Mouse (Mus musculus) embryo, embryonic 10 days (tissue): ENCODE measurements around the gene Snx30.

ENCODE experiments used
- DNase-seq: peaks from one replicate; pipeline ENCODE4 v3.0.0-alpha.2; 2015; ENCODE audit warnings: low spot score

Snx30 gene

GRCm38 (mm10) chr4:59907657-59908230, 102.1 kb downstream of the Snx30 start:
- no peak for DNase-seq

DNA sequence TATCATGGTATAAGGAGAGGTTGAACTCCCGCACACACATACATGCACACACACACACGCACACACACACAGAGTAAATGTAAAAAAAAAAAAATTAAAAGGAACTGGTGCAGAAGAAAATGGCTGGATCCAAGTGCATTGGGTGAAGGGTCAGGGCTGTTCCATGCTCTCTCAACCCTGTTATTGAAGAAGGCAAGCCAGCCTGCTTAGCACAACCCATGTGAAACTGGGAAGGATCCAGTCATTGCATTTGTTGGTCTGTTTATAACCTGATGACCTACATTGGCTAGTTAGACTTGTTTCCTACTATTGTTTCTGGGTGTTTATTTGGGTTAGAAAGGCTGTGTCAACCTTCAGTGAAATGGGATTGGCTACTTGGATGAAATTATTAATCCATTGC, 103.1 kb downstream of the Snx30 start:
- DNase-seq = no peak

GRCm38 (mm10) chr4:59914608-59915403, 109.2 kb downstream of the Snx30 start, which contains the start of gene Slc46a2:
Slc46a2 (minus strand) TSS chr4:59915056.
- no peak for DNase-seq

- no peak for DNase-seq
Observed at GRCm38 (mm10) chr4:59917966-59918365, 112.3 kb downstream of the Snx30 start.

- no peak for DNase-seq
Observed at GRCm38 (mm10) chr4:59925082-59925481, 119.4 kb downstream of the Snx30 start.

DNA sequence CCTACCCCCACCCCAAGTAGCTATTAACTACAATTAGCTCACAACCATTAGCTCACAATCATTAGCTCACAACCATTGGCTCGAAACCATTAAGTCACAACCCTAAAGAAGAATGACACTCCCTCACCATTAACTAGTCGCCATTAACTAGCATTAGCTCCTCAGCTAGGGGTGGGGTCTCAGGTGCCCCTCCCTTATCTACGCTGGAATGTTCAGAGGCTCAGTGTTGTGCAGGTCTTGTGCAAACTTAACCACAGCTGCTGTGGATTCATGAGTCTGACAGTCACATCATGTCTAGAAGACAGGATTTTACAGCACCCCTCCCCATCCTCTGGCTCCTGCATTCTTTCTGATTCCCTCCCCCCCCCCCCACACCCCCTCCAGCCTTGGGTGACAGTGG, 122.0 kb downstream of the Snx30 start:
- DNase-seq = no peak

GRCm38 (mm10) chr4:59928347-59928746, 122.7 kb downstream of the Snx30 start:
- peak; percentile 82 for DNase-seq

- peak; percentile 51 for DNase-seq
Observed at GRCm38 (mm10) chr4:59932505-59933281, 127.1 kb downstream of the Snx30 start.

- no peak for DNase-seq
Observed at GRCm38 (mm10) chr4:59937543-59937942, 131.9 kb downstream of the Snx30 start.
